Mouse (Mus musculus) small intestine, adult 2 months (tissue): ENCODE results near the gene Bin2. TPM values are rescaled to one million over a fixed set of nuclear protein-coding genes. Genes with fewer than 3 reads are reported as not detected.
A peak's percentile ranks its signal among the peaks of the same experiment; 100 is the strongest.

Experiments
- H3K27ac ChIP-seq: fragments of 200-500 bp; 2 replicates; pipeline ENCODE4 v1.5.1; 2012; ENCODE audit warnings: low read depth, low read length, control low read depth, inconsistent platforms; ENCODE audit not compliant: insufficient read depth
- H3K27me3 ChIP-seq: fragments of 200-500 bp; 2 replicates; pipeline ENCODE4 v1.6.1; 2012; ENCODE audit warnings: mild to moderate bottlenecking, moderate library complexity, low read length, inconsistent platforms; ENCODE audit not compliant: control insufficient read depth, insufficient read depth
- H3K36me3 ChIP-seq: fragments of 200-500 bp; 2 replicates; pipeline ENCODE4 v1.6.1; 2012; ENCODE audit warnings: mild to moderate bottlenecking, low read length, control low read depth, inconsistent platforms; ENCODE audit not compliant: control insufficient read depth, insufficient read depth
- H3K4me1 ChIP-seq: fragments of 200-500 bp; 2 replicates; pipeline ENCODE4 v1.6.1; 2012; ENCODE audit warnings: low read length, inconsistent platforms, mixed read lengths; ENCODE audit not compliant: control insufficient read depth, insufficient read depth, insufficient read length
- H3K4me3 ChIP-seq: fragments of 200-500 bp; 2 replicates; pipeline ENCODE4 v1.5.1; 2012; ENCODE audit warnings: low read depth, mild to moderate bottlenecking, control low read depth, inconsistent platforms, low read length, moderate library complexity
- CTCF ChIP-seq: fragments of 200-500 bp; IDR thresholded peaks from 2 replicates; pipeline ENCODE4 v1.5.1; 2012; ENCODE audit warnings: low read depth, mild to moderate bottlenecking, control low read depth, inconsistent platforms, low read length, moderate library complexity, mixed read lengths; ENCODE audit not compliant: insufficient replicate concordance, insufficient read length; ENCODE audit errors: extremely low read depth
- POLR2A ChIP-seq: fragments of 200-500 bp; IDR thresholded peaks from 2 replicates; pipeline ENCODE4 v1.6.1; 2012; ENCODE audit warnings: low read depth, mild to moderate bottlenecking, control low read depth, inconsistent platforms, low read length, moderate library complexity
- WGBS: fragments of 180-500 bp; shearing (Covaris S2); methylation state at CpG from one replicate; pipeline ENCODE4 v1.1.7; 2018; 5-methylcytosine and 5-hydroxymethylcytosine counted together
- polyA plus RNA-seq: library from polyadenylated mRNA; depleted of rRNA; stranded (reverse); fragments of >200 nt; gene quantifications from 2 replicates; pipeline ENCODE4 v1.2.3, GENCODE M21; 2012

Bin2 gene
- polyA plus RNA-seq, 1 experiment: 13.0 TPM

- H3K36me3 ChIP-seq: no peaks in the 10 kb centered on the region; the same call in 1 of the 2 replicates
- no peak overlapping the region for H3K4me3 ChIP-seq
- H3K27me3 ChIP-seq: no peaks in the 10 kb centered on the region
- H3K27ac ChIP-seq: 0 out of 2 replicates have a peak overlapping the region, but pooled peaks have one; percentile 40
- 30% methylated on average over 9 of the region's 9 CpGs for WGBS
- peaks cover 8% of the 10 kb centered on the region for H3K4me1 ChIP-seq
- TF ChIP-seq CTCF: no peak
- 0 out of 2 replicates have a peak, but pooled peaks have one; percentile 16 for TF ChIP-seq POLR2A
These were observed 17.7 kb downstream of the Bin2 start for GRCm38 (mm10) chr15:100651610-100652009.

GRCm38 (mm10) chr15:100650111-100650510 lies 19.2 kb downstream of the Bin2 start:
- TF ChIP-seq CTCF (no peak), POLR2A (no peak)
- 93% methylated on average over 10 of the region's 10 CpGs for WGBS
- Histone ChIP-seq H3K4me3 (no peak overlapping the region), H3K27me3 (no peaks in the 10 kb centered on the region), H3K27ac (no peak overlapping the region), H3K36me3 (no peaks in the 10 kb centered on the region; the same call in 1 of the 2 replicates), H3K4me1 (peaks cover 8% of the 10 kb centered on the region)

- Histone ChIP-seq H3K36me3 (no peaks in the 10 kb centered on the region; the same call in 1 of the 2 replicates), H3K4me1 (peaks cover 2% of the 10 kb centered on the region; the same call in 1 of the 2 replicates), H3K27me3 (no peaks in the 10 kb centered on the region), H3K27ac (no peak overlapping the region), H3K4me3 (no peak overlapping the region)
- WGBS: 77% methylated on average over 6 of the region's 6 CpGs
- TF ChIP-seq POLR2A (no peak), CTCF (no peak)
These were observed 23.2 kb downstream of the Bin2 start for GRCm38 (mm10) chr15:100646161-100646560.

- Histone ChIP-seq H3K4me3 (no peak overlapping the region), H3K27me3 (no peaks in the 10 kb centered on the region), H3K36me3 (no peaks in the 10 kb centered on the region), H3K27ac (no peak overlapping the region), H3K4me1 (peaks cover 8% of the 10 kb centered on the region; the same call in 1 of the 2 replicates)
- TF ChIP-seq CTCF (no peak), POLR2A (no peak)
- 89% methylated on average over 7 of the region's 7 CpGs for WGBS
These were observed 26.9 kb downstream of the Bin2 start for GRCm38 (mm10) chr15:100642451-100642850.

- TF ChIP-seq POLR2A (no peak), CTCF (no peak)
- Histone ChIP-seq H3K4me1 (peaks cover 8% of the 10 kb centered on the region; the same call in 1 of the 2 replicates), H3K4me3 (no peak overlapping the region), H3K27me3 (no peaks in the 10 kb centered on the region), H3K36me3 (no peaks in the 10 kb centered on the region), H3K27ac (no peak overlapping the region)
- 44% methylated on average over 14 of the region's 16 CpGs for WGBS
These were observed 28.0 kb downstream of the Bin2 start for GRCm38 (mm10) chr15:100641226-100641810.

GRCm38 (mm10) chr15:100639972-100640750 lies 29.2 kb downstream of the Bin2 start:
- Histone ChIP-seq H3K27ac (0 out of 2 replicates have a peak overlapping the region, but pooled peaks have one; percentile 30), H3K4me1 (peaks cover 8% of the 10 kb centered on the region; the same call in 1 of the 2 replicates), H3K36me3 (no peaks in the 10 kb centered on the region), H3K27me3 (no peaks in the 10 kb centered on the region), H3K4me3 (no peak overlapping the region)
- TF ChIP-seq CTCF (no peak), POLR2A (no peak)
- WGBS: 47% methylated on average over 16 of the region's 16 CpGs

GRCm38 (mm10) chr15:100637661-100638060 lies 31.7 kb downstream of the Bin2 start:
- Histone ChIP-seq H3K36me3 (no peaks in the 10 kb centered on the region), H3K27ac (no peak overlapping the region)
- 17% methylated on average over 6 of the region's 6 CpGs for WGBS

More at GRCm38 (mm10) chr15:100637661-100638060, 31.7 kb downstream of the Bin2 start:
- Histone ChIP-seq H3K4me3 (no peak overlapping the region), H3K4me1 (peaks cover 15% of the 10 kb centered on the region), H3K27me3 (no peaks in the 10 kb centered on the region)
- TF ChIP-seq CTCF (peak; percentile 51; the same call in 1 of the 2 replicates), POLR2A (no peak)
